Mouse (Mus musculus) testis, adult 2 months (tissue): ENCODE results near the gene Bicd2.

Experiments
- CTCF ChIP-seq: fragments of 200-500 bp; IDR thresholded peaks from 2 replicates; pipeline ENCODE4 v1.5.1; 2012; ENCODE audit warnings: low read depth, mild to moderate bottlenecking, inconsistent platforms, low read length, moderate library complexity; ENCODE audit not compliant: control insufficient read depth, insufficient read depth, insufficient replicate concordance
- POLR2A ChIP-seq: fragments of 200-500 bp; IDR thresholded peaks from 2 replicates; pipeline ENCODE4 v1.6.1; 2012; ENCODE audit warnings: low read depth, mild to moderate bottlenecking, inconsistent platforms, low read length, moderate library complexity; ENCODE audit not compliant: control insufficient read depth

- TF ChIP-seq CTCF (no peak), POLR2A (no peak)
Measured at GRCm38 (mm10) chr13:49421606-49421917, 80.2 kb downstream of the Bicd2 start.
